In the genomic region with DNA sequence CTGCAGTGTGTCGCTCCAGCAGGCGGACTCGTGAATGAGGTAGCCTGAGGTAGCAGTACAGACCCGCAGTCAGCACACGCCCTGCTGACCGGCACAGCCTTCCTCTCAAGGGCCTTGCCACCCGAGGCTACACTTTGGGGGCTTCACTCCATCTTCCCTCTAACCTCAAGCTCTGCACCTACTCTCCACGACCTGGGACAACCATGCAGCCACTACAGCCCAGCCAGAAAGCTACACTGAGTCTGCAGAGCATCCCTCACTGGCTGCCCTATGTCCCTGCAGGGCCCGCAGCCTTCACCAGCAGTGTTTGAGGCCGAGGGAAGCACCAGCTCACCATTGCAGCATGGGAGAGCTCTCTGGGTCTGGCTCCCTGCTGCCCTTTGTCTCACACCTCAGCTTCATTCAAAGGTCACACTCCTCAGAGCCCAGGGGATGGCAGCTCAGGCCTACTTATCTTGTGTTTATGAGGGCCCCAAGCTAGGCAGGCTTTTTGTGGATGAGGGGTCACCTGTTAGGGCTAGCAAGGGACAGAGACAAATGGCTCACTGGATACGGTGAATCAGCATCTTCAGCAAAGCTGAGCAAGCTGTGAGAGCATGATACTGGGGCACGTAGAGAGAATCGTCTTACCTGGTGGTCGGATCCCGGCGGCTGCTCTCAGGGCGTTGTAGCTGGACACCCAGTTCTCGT, we compare ENCODE assay signal across 15 mouse cellular contexts. TPM values are rescaled to one million over a fixed set of nuclear protein-coding genes. Genes with fewer than 3 reads are reported as not detected.
DNase-seq lines count a peak whose midpoint lies in the region; ATAC-seq and TF ChIP-seq lines count a peak whose summit lies in the region.
"Had no signal": no experiment of that assay in that cellular context is flagged by ENCODE, and none has a peak within 500 bp of the region (broad histone marks: within the 10 kb centered on the region; RNA-seq: fewer than 3 reads in every experiment).

No protein-coding gene starts in this region.

- 86% methylated on average over 18 of the region's 18 CpGs for WGBS in hindbrain, embryonic 13.5 days
- WGBS in hindbrain, embryonic 11.5 days = 88% methylated on average over 18 of the region's 18 CpGs
- 73% methylated on average over 18 of the region's 18 CpGs for WGBS in intestine, embryonic 16.5 days

- peaks cover 70% of the 10 kb centered on the region for H3K36me3 ChIP-seq in hindbrain, embryonic 13.5 days
- 0 out of 2 replicates have a peak, but pooled peaks cover 5% of the 10 kb centered on the region for H3K36me3 ChIP-seq in hindbrain, embryonic 11.5 days (ENCODE audit: control insufficient read depth, insufficient read depth, low read length)
- peaks cover 74% of the 10 kb centered on the region for H3K36me3 ChIP-seq in E14TG2a.4 (ENCODE audit: insufficient read depth, low read length)
- peaks cover 4% of the 10 kb centered on the region for H3K36me3 ChIP-seq in intestine, embryonic 16.5 days (ENCODE audit: control insufficient read depth, insufficient read depth, low read length)

- no peak overlapping the region for H3K4me2 ChIP-seq in hindbrain, embryonic 13.5 days
- H3K4me2 ChIP-seq in hindbrain, embryonic 11.5 days (replicated peaks; ENCODE audit: low read depth, low read length) = no peak overlapping the region
- H3K4me2 ChIP-seq in intestine, embryonic 16.5 days (ENCODE audit: low read depth, low read length) = 0 out of 2 replicates have a peak overlapping the region, but pooled peaks have one; percentile 3
- H3K4me2 ChIP-seq: embryonic facial prominence, embryonic 13.5 days; hindbrain, embryonic 12.5 days; liver, embryonic 12.5 days had no signal

- H3K4me1 ChIP-seq in hindbrain, embryonic 13.5 days (replicated peaks) = peaks cover 4% of the 10 kb centered on the region
- no peaks in the 10 kb centered on the region for H3K4me1 ChIP-seq in hindbrain, embryonic 11.5 days (replicated peaks; ENCODE audit: control insufficient read depth, insufficient read depth, low read length)
- H3K4me1 ChIP-seq in E14TG2a.4 (replicated peaks; ENCODE audit: low read depth, low read length) = peaks cover 73% of the 10 kb centered on the region
- H3K4me1 ChIP-seq in intestine, embryonic 16.5 days (ENCODE audit: control insufficient read depth, insufficient read depth, low read length) = peaks cover 36% of the 10 kb centered on the region
- H3K4me1 ChIP-seq: embryonic facial prominence, embryonic 13.5 days had no signal

- no peak overlapping the region for H3K4me3 ChIP-seq in hindbrain, embryonic 13.5 days
- no peak overlapping the region for H3K4me3 ChIP-seq in hindbrain, embryonic 11.5 days (ENCODE audit: low read depth, low read length)
- H3K4me3 ChIP-seq in E14TG2a.4 (replicated peaks; ENCODE audit: low read length) = 0 out of 2 replicates have a peak overlapping the region, but pooled peaks have one; percentile 7
- no peak overlapping the region for H3K4me3 ChIP-seq in intestine, embryonic 16.5 days (ENCODE audit: low read length)
- H3K4me3 ChIP-seq: embryonic facial prominence, embryonic 13.5 days; forebrain, embryonic 10.5 days; heart, adult 2 months; hindbrain, embryonic 12.5 days; liver, embryonic 12.5 days had no signal

- DNase-seq in cerebellum, adult 11-12 months = peak; percentile 8
- DNase-seq in cerebellum, adult 9-10 months = no peak
- no peak for DNase-seq in hindbrain, embryonic 11.5 days (ENCODE audit: low spot score)
- DNase-seq in right cerebral cortex, postnatal 4 days = no peak
- DNase-seq: liver, postnatal 0 days; midbrain, embryonic 14.5 days had no signal

- no peak for ATAC-seq in hindbrain, embryonic 13.5 days (ENCODE audit: low FRiP score)
- no peak for ATAC-seq in hindbrain, embryonic 11.5 days (ENCODE audit: low FRiP score)
- no peak for ATAC-seq in intestine, embryonic 16.5 days
- no peak for ATAC-seq in activated CD4-positive, CD25-positive, alpha-beta regulatory T cell, adult 4 months
- ATAC-seq: liver, embryonic 12.5 days; liver, postnatal 0 days had no signal

- TF ChIP-seq CTCF in E14TG2a.4 (conservative IDR thresholded peaks at IDR 0.05; ENCODE audit: low read length) = no peak

- H3K27me3 ChIP-seq in hindbrain, embryonic 13.5 days = no peaks in the 10 kb centered on the region
- no peaks in the 10 kb centered on the region for H3K27me3 ChIP-seq in hindbrain, embryonic 11.5 days (ENCODE audit: control insufficient read depth, insufficient read depth, low read length)
- no peaks in the 10 kb centered on the region for H3K27me3 ChIP-seq in E14TG2a.4 (ENCODE audit: insufficient read depth, low read length)
- no peaks in the 10 kb centered on the region for H3K27me3 ChIP-seq in intestine, embryonic 16.5 days (replicated peaks; ENCODE audit: control insufficient read depth, insufficient read depth, low read length)
- H3K27me3 ChIP-seq: embryonic facial prominence, embryonic 13.5 days; hindbrain, embryonic 12.5 days; liver, embryonic 12.5 days had no signal

- 0 out of 2 replicates have a peak overlapping the region, but pooled peaks have one; percentile 24 for H3K9ac ChIP-seq in hindbrain, embryonic 13.5 days
- H3K9ac ChIP-seq in hindbrain, embryonic 11.5 days (ENCODE audit: low read depth, low read length) = no peak overlapping the region
- peak overlapping the region; percentile 53 for H3K9ac ChIP-seq in intestine, embryonic 16.5 days (ENCODE audit: low read depth, low read length)
- H3K9ac ChIP-seq: embryonic facial prominence, embryonic 13.5 days; hindbrain, embryonic 12.5 days; liver, embryonic 12.5 days; liver, postnatal 0 days had no signal

- no peaks in the 10 kb centered on the region for H3K9me3 ChIP-seq in hindbrain, embryonic 13.5 days
- no peaks in the 10 kb centered on the region for H3K9me3 ChIP-seq in hindbrain, embryonic 11.5 days (ENCODE audit: control insufficient read depth, low read length)
- no peaks in the 10 kb centered on the region for H3K9me3 ChIP-seq in E14TG2a.4 (ENCODE audit: low read length)
- H3K9me3 ChIP-seq in intestine, embryonic 16.5 days (ENCODE audit: control insufficient read depth, low read length) = no peaks in the 10 kb centered on the region
- H3K9me3 ChIP-seq: embryonic facial prominence, embryonic 13.5 days; forebrain, embryonic 10.5 days; hindbrain, embryonic 12.5 days; liver, embryonic 12.5 days had no signal

- no peak overlapping the region for H3K27ac ChIP-seq in hindbrain, embryonic 13.5 days
- H3K27ac ChIP-seq in hindbrain, embryonic 11.5 days (ENCODE audit: low read depth, low read length) = no peak overlapping the region
- peak overlapping the region; percentile 95 for H3K27ac ChIP-seq in intestine, embryonic 16.5 days (ENCODE audit: low read length)
- H3K27ac ChIP-seq: embryonic facial prominence, embryonic 13.5 days; forebrain, embryonic 10.5 days; heart, adult 2 months; hindbrain, embryonic 12.5 days; liver, embryonic 12.5 days had no signal

RNA-seq across cellular contexts. Expression of gene Lgals3bp, which starts 6.3 kb away (rescaled TPM):
- polyA plus RNA-seq in hindbrain, embryonic 13.5 days (2015; fragmentation: Nextera tagmentation; extraction: Ambion mirVana) = 2.9 and 4.8 TPM in 2 replicates
- polyA plus RNA-seq in hindbrain, embryonic 11.5 days (2014; fragmentation: Nextera tagmentation; extraction: Ambion mirVana) = 1.9 and 2.7 TPM in 2 replicates
- polyA plus RNA-seq in intestine, embryonic 16.5 days (2015; fragmentation: Nextera tagmentation; extraction: Ambion mirVana) = 226 and 234 TPM in 2 replicates
- polyA plus RNA-seq in activated CD4-positive, CD25-positive, alpha-beta regulatory T cell, adult 4 months (2017; shearing (Covaris generic)) = 100 to 1,000 TPM in 1 of 2 experiments, 10 to 100 TPM in 1; 98.4 to 147 TPM

RNA-seq across cellular contexts. Expression of gene Cant1, which starts 10.7 kb away (rescaled TPM):
- 24.4 and 24.9 TPM in 2 replicates for polyA plus RNA-seq in hindbrain, embryonic 13.5 days (2015; fragmentation: Nextera tagmentation; extraction: Ambion mirVana)
- polyA plus RNA-seq in hindbrain, embryonic 11.5 days (2014; fragmentation: Nextera tagmentation; extraction: Ambion mirVana) = 21.0 and 21.1 TPM in 2 replicates
- polyA plus RNA-seq in intestine, embryonic 16.5 days (2015; fragmentation: Nextera tagmentation; extraction: Ambion mirVana) = 38.7 and 44.1 TPM in 2 replicates
- 10 to 100 TPM; 21.3 to 23.3 TPM for polyA plus RNA-seq in activated CD4-positive, CD25-positive, alpha-beta regulatory T cell, adult 4 months (2017; shearing (Covaris generic))

RNA-seq across cellular contexts. Expression of gene C1qtnf1, which starts 19.8 kb away (rescaled TPM):
- 2.8 and 3.4 TPM in 2 replicates for polyA plus RNA-seq in hindbrain, embryonic 13.5 days (2015; fragmentation: Nextera tagmentation; extraction: Ambion mirVana)
- 1.1 and 2.5 TPM in 2 replicates for polyA plus RNA-seq in hindbrain, embryonic 11.5 days (2014; fragmentation: Nextera tagmentation; extraction: Ambion mirVana)
- polyA plus RNA-seq in intestine, embryonic 16.5 days (2015; fragmentation: Nextera tagmentation; extraction: Ambion mirVana) = 7.1 and 7.3 TPM in 2 replicates
- not detected for polyA plus RNA-seq in activated CD4-positive, CD25-positive, alpha-beta regulatory T cell, adult 4 months (2017; shearing (Covaris generic))

RNA-seq across cellular contexts. Expression of gene Timp2, which starts 52.7 kb away (rescaled TPM):
- 45.7 and 48.1 TPM in 2 replicates for polyA plus RNA-seq in hindbrain, embryonic 13.5 days (2015; fragmentation: Nextera tagmentation; extraction: Ambion mirVana)
- polyA plus RNA-seq in hindbrain, embryonic 11.5 days (2014; fragmentation: Nextera tagmentation; extraction: Ambion mirVana) = 39.5 and 41.2 TPM in 2 replicates
- polyA plus RNA-seq in intestine, embryonic 16.5 days (2015; fragmentation: Nextera tagmentation; extraction: Ambion mirVana) = 30.9 and 45.1 TPM in 2 replicates
- 10 to 100 TPM; 10.2 to 11.2 TPM for polyA plus RNA-seq in activated CD4-positive, CD25-positive, alpha-beta regulatory T cell, adult 4 months (2017; shearing (Covaris generic))

Comparison
In these comparisons a context has a peak if more than half of its experiments do, and no peak if none do; other contexts are left out.
1. RNA of gene Lgals3bp, which starts 6.3 kb away (polyA plus RNA-seq): 226 to 234 TPM in intestine, embryonic 16.5 days and 98.4 to 147 TPM in activated CD4-positive, CD25-positive, alpha-beta regulatory T cell, adult 4 months; 2.9 to 4.8 TPM in hindbrain, embryonic 13.5 days and 1.9 to 2.7 TPM in hindbrain, embryonic 11.5 days; every median in the first group is over 10 times any median in the second.